Mouse (Mus musculus) adipocyte (in vitro differentiated cells): Measurements from ENCODE around the gene Gm527.
A peak's percentile ranks its signal among the peaks of the same experiment; 100 is the strongest.

Experiments
- DNase-seq: peaks from one replicate; pipeline ENCODE4 v3.0.0-alpha.2; 2016; ENCODE audit warnings: low spot score

The Gm527 gene

GRCm38 (mm10) chr12:64917578-64918471 lies at the start of gene Gm527:
Gene Gm527 (plus strand): TSS chr12:64917906.
- DNase-seq, result peak; percentile 95

GRCm38 (mm10) chr12:64871103-64871502 lies 46.6 kb upstream of the Gm527 start:
- no peak for DNase-seq

- DNase-seq, result peak; percentile 66
These were observed 20.5 kb upstream of the Gm527 start for GRCm38 (mm10) chr12:64897060-64897730.

- DNase-seq, result peak; percentile 49
These were observed 15.2 kb upstream of the Gm527 start for GRCm38 (mm10) chr12:64902506-64902905.

GRCm38 (mm10) chr12:64903186-64903585 lies 14.5 kb upstream of the Gm527 start:
- DNase-seq, result no peak

GRCm38 (mm10) chr12:64912996-64913395 lies 4.7 kb upstream of the Gm527 start:
- DNase-seq, result no peak

GRCm38 (mm10) chr12:64916735-64917134 lies 971 bp upstream of the Gm527 start:
- no peak for DNase-seq

- no peak for DNase-seq
These were observed 19.8 kb downstream of the Gm527 start for GRCm38 (mm10) chr12:64937493-64937892.

- DNase-seq, result no peak
These were observed 46.9 kb downstream of the Gm527 start for GRCm38 (mm10) chr12:64964560-64964959.

- DNase-seq, result peak; percentile 99
These were observed 47.7 kb downstream of the Gm527 start, which contains the start of the genes Klhl28 and Togaram1 for GRCm38 (mm10) chr12:64965124-64966026. Gene Klhl28 (minus strand): TSS chr12:64965534. Gene Togaram1 (plus strand): TSS chr12:64965804.

- peak; percentile 50 for DNase-seq
These were observed 48.5 kb downstream of the Gm527 start for GRCm38 (mm10) chr12:64966101-64966631.

- peak; percentile 42 for DNase-seq
These were observed 49.1 kb downstream of the Gm527 start for GRCm38 (mm10) chr12:64966652-64967435.

- DNase-seq, result peak; percentile 12
These were observed 49.8 kb downstream of the Gm527 start for GRCm38 (mm10) chr12:64967470-64967869.

GRCm38 (mm10) chr12:64968067-64968466 lies 50.4 kb downstream of the Gm527 start:
- no peak for DNase-seq

- DNase-seq, result no peak
These were observed 53.7 kb downstream of the Gm527 start for GRCm38 (mm10) chr12:64971399-64971798.

GRCm38 (mm10) chr12:64972063-64972462 lies 54.4 kb downstream of the Gm527 start:
- no peak for DNase-seq
